Mouse (Mus musculus): ENCODE data around the gene Syt13. TPM values are rescaled to one million over a fixed set of nuclear protein-coding genes. Genes with fewer than 3 reads are reported as not detected.

Syt13 gene
- polyA plus RNA-seq, 1 experiment from 2014 or later: 112 TPM

DNA sequence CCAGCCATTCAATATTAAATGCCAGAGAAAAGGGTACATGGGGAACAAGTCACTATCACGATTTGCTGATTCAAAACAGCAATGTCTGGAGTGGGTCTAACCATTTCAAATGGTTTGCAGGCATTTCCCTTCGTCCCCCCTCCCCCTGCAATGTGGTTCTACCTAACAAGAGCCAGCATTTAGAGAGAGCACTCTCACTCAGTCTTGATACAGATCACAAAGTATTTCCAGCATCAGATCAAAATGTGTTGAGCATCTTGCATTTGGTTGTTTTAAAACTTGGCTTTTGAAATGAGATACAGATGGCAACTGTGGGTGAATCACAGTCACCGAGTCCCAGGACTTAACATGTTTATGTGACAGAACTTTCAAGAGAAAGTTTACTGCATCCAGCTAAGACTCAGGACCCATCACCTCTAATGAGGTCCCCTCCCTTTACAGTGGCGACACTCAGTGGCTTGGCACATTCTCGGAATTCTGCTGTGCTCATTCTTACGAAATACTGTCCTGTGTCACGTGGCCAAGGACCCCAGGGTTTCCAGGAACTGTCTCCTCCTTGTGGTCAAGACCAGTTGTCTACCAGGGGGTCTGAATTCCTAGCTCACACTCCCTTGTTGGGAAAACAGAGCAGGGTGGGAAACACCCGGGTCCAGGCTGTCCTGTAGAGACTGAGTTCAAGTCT, 67.8 kb downstream of the Syt13 start:
- peaks cover under 1% of the 10 kb centered on the region; the same call in 1 of the 2 replicates for H3K4me1 ChIP-seq (ENCODE audit: control insufficient read depth, insufficient read depth, low read length)
- H3K27ac ChIP-seq (ENCODE audit: low read length): no peak overlapping the region
- H3K4me3 ChIP-seq (ENCODE audit: low read depth, low read length): no peak overlapping the region
- no peaks in the 10 kb centered on the region for H3K27me3 ChIP-seq (ENCODE audit: control insufficient read depth, insufficient read depth, low read depth, low read length)
- WGBS: 81% methylated on average over 8 of the region's 8 CpGs
- H3K36me3 ChIP-seq (ENCODE audit: control insufficient read depth, insufficient read depth, low read length): peaks cover 11% of the 10 kb centered on the region
- no peak for ATAC-seq
- H3K9ac ChIP-seq (ENCODE audit: low read depth, low read length): no peak overlapping the region
- H3K4me2 ChIP-seq (ENCODE audit: low read length): no peak overlapping the region
- H3K9me3 ChIP-seq (replicated peaks; ENCODE audit: control insufficient read depth, low read length, poor library complexity, severe bottlenecking): no peaks in the 10 kb centered on the region

GRCm38 (mm10) chr2:92983273-92983620, 68.3 kb downstream of the Syt13 start:
- Histone ChIP-seq H3K27me3 (ENCODE audit: control insufficient read depth, insufficient read depth, low read depth, low read length) (no peaks in the 10 kb centered on the region), H3K27ac (ENCODE audit: low read length) (no peak overlapping the region), H3K4me2 (ENCODE audit: low read length) (no peak overlapping the region), H3K36me3 (ENCODE audit: control insufficient read depth, insufficient read depth, low read length) (peaks cover 11% of the 10 kb centered on the region), H3K4me3 (ENCODE audit: low read depth, low read length) (no peak overlapping the region), H3K9me3 (replicated peaks; ENCODE audit: control insufficient read depth, low read length, poor library complexity, severe bottlenecking) (no peaks in the 10 kb centered on the region), H3K9ac (ENCODE audit: low read depth, low read length) (no peak overlapping the region), H3K4me1 (ENCODE audit: control insufficient read depth, insufficient read depth, low read length) (peaks cover 5% of the 10 kb centered on the region; the same call in 1 of the 2 replicates)
- 87% methylated on average over 4 of the region's 4 CpGs for WGBS
- no peak for ATAC-seq

DNA sequence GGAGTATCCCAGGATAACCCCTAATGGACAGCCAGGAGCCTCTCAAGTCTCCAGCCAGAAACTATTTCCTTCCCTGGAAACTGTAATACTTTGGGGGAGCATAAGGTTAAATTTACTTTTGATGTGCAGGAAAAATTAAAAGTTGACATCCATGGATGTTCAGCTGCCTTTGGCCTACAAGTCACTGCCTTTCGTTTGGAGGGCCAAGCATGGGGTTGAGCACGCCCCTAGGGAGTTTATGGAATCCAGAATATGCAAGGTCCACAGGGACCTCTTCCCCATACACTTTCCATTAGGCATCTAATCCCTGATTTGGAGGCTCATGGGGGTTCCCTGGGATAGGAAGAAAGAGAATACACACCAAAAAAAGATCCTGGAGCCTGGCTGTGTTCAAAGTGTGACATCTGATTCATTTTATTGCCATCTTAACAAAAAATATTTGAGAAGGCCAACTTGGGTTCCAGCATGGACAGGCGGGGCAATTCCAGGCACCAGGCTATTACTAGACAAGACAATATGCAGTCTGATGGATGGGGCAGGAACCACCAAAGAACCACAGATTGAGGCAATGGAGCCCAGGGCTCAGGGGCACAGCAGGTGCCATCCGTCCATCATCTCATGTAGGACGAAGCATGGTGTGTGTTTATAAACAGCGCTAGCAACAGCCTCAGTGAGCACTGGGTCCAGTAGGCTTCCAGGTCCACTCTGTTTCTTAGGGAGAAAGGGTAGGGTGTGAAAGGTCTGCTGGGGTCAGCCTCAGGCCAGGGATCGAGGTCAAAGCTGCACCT, 69.6 kb downstream of the Syt13 start:
- H3K4me1 ChIP-seq (ENCODE audit: control insufficient read depth, insufficient read depth, low read length): peaks cover 8% of the 10 kb centered on the region
- H3K27ac ChIP-seq (ENCODE audit: low read length): no peak overlapping the region
- H3K27me3 ChIP-seq (ENCODE audit: control insufficient read depth, insufficient read depth, low read depth, low read length): no peaks in the 10 kb centered on the region
- H3K4me3 ChIP-seq (ENCODE audit: low read depth, low read length): no peak overlapping the region
- peaks cover 7% of the 10 kb centered on the region for H3K36me3 ChIP-seq (ENCODE audit: control insufficient read depth, insufficient read depth, low read length)
- no peak for ATAC-seq
- H3K9ac ChIP-seq (ENCODE audit: low read depth, low read length): no peak overlapping the region
- WGBS: 89% methylated on average over 7 of the region's 7 CpGs
- no peaks in the 10 kb centered on the region for H3K9me3 ChIP-seq (replicated peaks; ENCODE audit: control insufficient read depth, low read length, poor library complexity, severe bottlenecking)
- H3K4me2 ChIP-seq (ENCODE audit: low read length): no peak overlapping the region

- no peaks in the 10 kb centered on the region for H3K27me3 ChIP-seq (ENCODE audit: control insufficient read depth, insufficient read depth, low read depth, low read length)
- H3K4me3 ChIP-seq (ENCODE audit: low read depth, low read length): no peak overlapping the region
- no peak overlapping the region for H3K4me2 ChIP-seq (ENCODE audit: low read length)
- peaks cover 5% of the 10 kb centered on the region; the same call in 1 of the 2 replicates for H3K36me3 ChIP-seq (ENCODE audit: control insufficient read depth, insufficient read depth, low read length)
- 90% methylated on average over 2 of the region's 2 CpGs for WGBS
- no peaks in the 10 kb centered on the region for H3K9me3 ChIP-seq (replicated peaks; ENCODE audit: control insufficient read depth, low read length, poor library complexity, severe bottlenecking)
- H3K9ac ChIP-seq (ENCODE audit: low read depth, low read length): no peak overlapping the region
- no peak overlapping the region for H3K27ac ChIP-seq (ENCODE audit: low read length)
- ATAC-seq: no peak
- peaks cover 8% of the 10 kb centered on the region for H3K4me1 ChIP-seq (ENCODE audit: control insufficient read depth, insufficient read depth, low read length)
Observed at GRCm38 (mm10) chr2:92985171-92985570, 70.3 kb downstream of the Syt13 start.

- WGBS: 61% methylated on average over 7 of the region's 7 CpGs
- H3K9ac ChIP-seq (ENCODE audit: low read depth, low read length): no peak overlapping the region
- no peaks in the 10 kb centered on the region for H3K9me3 ChIP-seq (replicated peaks; ENCODE audit: control insufficient read depth, low read length, poor library complexity, severe bottlenecking)
- no peak overlapping the region for H3K4me3 ChIP-seq (ENCODE audit: low read depth, low read length)
- ATAC-seq: no peak
- H3K4me2 ChIP-seq (ENCODE audit: low read length): no peak overlapping the region
- peaks cover 6% of the 10 kb centered on the region; the same call in 1 of the 2 replicates for H3K36me3 ChIP-seq (ENCODE audit: control insufficient read depth, insufficient read depth, low read length)
- H3K27me3 ChIP-seq (ENCODE audit: control insufficient read depth, insufficient read depth, low read depth, low read length): no peaks in the 10 kb centered on the region
- no peak overlapping the region for H3K27ac ChIP-seq (ENCODE audit: low read length)
- peaks cover 8% of the 10 kb centered on the region for H3K4me1 ChIP-seq (ENCODE audit: control insufficient read depth, insufficient read depth, low read length)
Observed at GRCm38 (mm10) chr2:92985600-92985999, 70.7 kb downstream of the Syt13 start.

- Histone ChIP-seq H3K36me3 (ENCODE audit: control insufficient read depth, insufficient read depth, low read length) (peaks cover 8% of the 10 kb centered on the region; the same call in 1 of the 2 replicates), H3K4me1 (ENCODE audit: control insufficient read depth, insufficient read depth, low read length) (peaks cover 8% of the 10 kb centered on the region), H3K9me3 (replicated peaks; ENCODE audit: control insufficient read depth, low read length, poor library complexity, severe bottlenecking) (no peaks in the 10 kb centered on the region), H3K9ac (ENCODE audit: low read depth, low read length) (no peak overlapping the region), H3K4me2 (ENCODE audit: low read length) (no peak overlapping the region), H3K27me3 (ENCODE audit: control insufficient read depth, insufficient read depth, low read depth, low read length) (no peaks in the 10 kb centered on the region), H3K27ac (ENCODE audit: low read length) (no peak overlapping the region), H3K4me3 (ENCODE audit: low read depth, low read length) (no peak overlapping the region)
- no peak for ATAC-seq
- WGBS: 75% methylated on average over 7 of the region's 7 CpGs
Observed at GRCm38 (mm10) chr2:92987108-92987618, 72.3 kb downstream of the Syt13 start.

GRCm38 (mm10) chr2:92987901-92988631, 73.2 kb downstream of the Syt13 start:
- peak overlapping the region; percentile 27; the same call in 1 of the 2 replicates for H3K9ac ChIP-seq (ENCODE audit: low read depth, low read length)
- peak overlapping the region; percentile 5; the same call in 1 of the 2 replicates for H3K4me2 ChIP-seq (ENCODE audit: low read length)
- WGBS: 24% methylated on average over 19 of the region's 19 CpGs

DNA sequence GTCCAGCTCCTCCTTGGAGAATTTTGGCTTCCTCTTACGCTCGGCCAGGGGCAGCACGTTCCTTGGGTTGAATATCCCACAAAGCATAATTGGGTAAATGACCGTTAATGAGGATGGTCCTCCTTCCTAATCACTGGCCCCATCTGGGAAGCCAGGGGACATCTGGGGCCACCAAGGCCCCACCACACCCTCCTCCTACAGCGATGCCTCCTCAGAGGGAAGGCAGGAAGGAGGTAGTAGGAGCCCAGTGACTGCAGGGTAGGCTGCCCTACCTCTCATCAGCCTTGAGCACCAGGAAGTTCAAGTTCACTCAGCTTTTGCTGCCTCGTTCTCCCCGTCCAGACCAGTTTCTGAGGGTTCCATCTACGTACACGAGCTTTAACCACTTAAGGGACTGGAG, 74.7 kb downstream of the Syt13 start:
- ATAC-seq: no peak
- Histone ChIP-seq H3K9me3 (replicated peaks; ENCODE audit: control insufficient read depth, low read length, poor library complexity, severe bottlenecking) (no peaks in the 10 kb centered on the region), H3K4me1 (ENCODE audit: control insufficient read depth, insufficient read depth, low read length) (peaks cover 8% of the 10 kb centered on the region), H3K4me2 (ENCODE audit: low read length) (no peak overlapping the region), H3K36me3 (ENCODE audit: control insufficient read depth, insufficient read depth, low read length) (peaks cover 10% of the 10 kb centered on the region; the same call in 1 of the 2 replicates), H3K27me3 (ENCODE audit: control insufficient read depth, insufficient read depth, low read depth, low read length) (no peaks in the 10 kb centered on the region), H3K9ac (ENCODE audit: low read depth, low read length) (no peak overlapping the region), H3K27ac (ENCODE audit: low read length) (no peak overlapping the region), H3K4me3 (ENCODE audit: low read depth, low read length) (no peak overlapping the region)
- 83% methylated on average over 9 of the region's 9 CpGs for WGBS

More at GRCm38 (mm10) chr2:92987901-92988631, 73.2 kb downstream of the Syt13 start:
- Histone ChIP-seq H3K36me3 (ENCODE audit: control insufficient read depth, insufficient read depth, low read length) (peaks cover 8% of the 10 kb centered on the region; the same call in 1 of the 2 replicates), H3K27me3 (ENCODE audit: control insufficient read depth, insufficient read depth, low read depth, low read length) (no peaks in the 10 kb centered on the region), H3K9me3 (replicated peaks; ENCODE audit: control insufficient read depth, low read length, poor library complexity, severe bottlenecking) (no peaks in the 10 kb centered on the region), H3K27ac (ENCODE audit: low read length) (peak overlapping the region; percentile 20; the same call in 1 of the 2 replicates), H3K4me3 (ENCODE audit: low read depth, low read length) (no peak overlapping the region), H3K4me1 (ENCODE audit: control insufficient read depth, insufficient read depth, low read length) (peaks cover 8% of the 10 kb centered on the region)
- peak; percentile 83 for ATAC-seq
